Mouse (Mus musculus) heart, postnatal 0 days (tissue): ENCODE measurements around the gene A530064D06Rik.

Experiments
- CTCF ChIP-seq: IDR thresholded peaks from 2 replicates; pipeline ENCODE4 v1.5.1; 2016; ENCODE audit warnings: antibody characterized with exemption, control low read depth, low read depth
- EP300 ChIP-seq: IDR thresholded peaks from 2 replicates; pipeline ENCODE4 v1.6.1; 2016; ENCODE audit warnings: antibody characterized with exemption, low read depth

DNA sequence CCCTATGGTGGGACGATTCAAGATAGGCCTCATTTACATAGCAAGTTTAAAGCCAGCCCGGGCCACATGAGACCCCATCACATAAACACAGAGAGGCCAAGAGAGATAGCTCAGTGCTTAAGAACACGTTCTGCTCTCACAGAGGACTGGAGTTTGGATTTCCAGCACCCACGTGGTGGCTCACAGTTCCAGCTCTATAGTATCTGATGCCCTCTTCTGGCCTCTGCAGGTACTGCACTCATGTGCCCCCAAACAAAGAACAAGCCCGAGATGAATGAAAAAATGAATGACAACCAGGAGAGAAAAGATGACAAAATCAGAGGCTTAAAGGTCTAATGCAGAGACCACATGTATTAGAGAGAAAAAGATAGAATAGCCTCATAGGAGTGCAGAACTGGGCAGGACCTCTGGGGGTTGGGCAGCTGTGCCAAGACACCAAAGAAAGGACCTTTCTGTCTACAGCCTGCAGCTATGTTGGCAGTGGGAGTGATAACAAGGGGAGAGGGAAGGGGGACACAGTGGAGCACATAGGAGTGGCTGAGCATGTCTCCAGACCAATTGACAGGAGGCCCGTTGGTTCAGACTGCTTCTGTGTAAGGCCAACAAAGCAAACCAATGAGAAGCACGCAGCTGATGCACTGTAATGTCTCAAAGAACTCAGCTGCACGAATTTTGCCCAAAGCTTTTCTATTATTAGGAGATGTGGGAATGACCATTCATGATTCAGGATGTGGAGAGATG is 56.4 kb downstream of the A530064D06Rik start:
- TF ChIP-seq CTCF (peak; percentile 39), EP300 (no peak)
